Mouse (Mus musculus) testis, postnatal 14 days (tissue): Measurements from ENCODE around the gene Filip1.
"Not testable (repeated sequence)": the region's sequence is repeated elsewhere in the genome, so short reads cannot be mapped to it uniquely, and the experiment has no call there.

Source experiments
- DNase-seq: peaks from one replicate; pipeline ENCODE4 v3.0.0; 2021; ENCODE audit warnings: low spot score

Filip1 gene

DNA sequence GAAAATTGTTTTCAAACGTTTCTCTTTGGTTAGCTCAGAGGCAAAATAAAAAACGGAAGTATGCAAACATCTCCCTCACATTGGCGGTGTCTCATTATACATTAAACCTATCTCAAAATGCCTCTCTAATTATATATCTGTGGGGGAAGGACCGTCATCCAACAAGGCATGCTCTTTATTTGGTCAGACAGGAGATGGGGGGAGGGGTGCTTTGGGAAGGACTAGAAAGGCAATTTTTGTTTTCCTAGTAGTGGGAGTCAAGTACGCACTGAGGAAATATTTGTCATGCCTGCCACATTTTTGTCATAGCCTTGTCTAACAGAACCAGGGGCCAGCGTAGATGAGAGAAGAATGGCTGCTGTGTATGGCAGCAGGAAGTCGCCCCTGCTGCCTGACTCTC is at the start of gene Filip1:
Gene Filip1 (minus strand): TSS at position 101 of the 400 bp plus-strand sequence.
- DNase-seq = no peak

DNA sequence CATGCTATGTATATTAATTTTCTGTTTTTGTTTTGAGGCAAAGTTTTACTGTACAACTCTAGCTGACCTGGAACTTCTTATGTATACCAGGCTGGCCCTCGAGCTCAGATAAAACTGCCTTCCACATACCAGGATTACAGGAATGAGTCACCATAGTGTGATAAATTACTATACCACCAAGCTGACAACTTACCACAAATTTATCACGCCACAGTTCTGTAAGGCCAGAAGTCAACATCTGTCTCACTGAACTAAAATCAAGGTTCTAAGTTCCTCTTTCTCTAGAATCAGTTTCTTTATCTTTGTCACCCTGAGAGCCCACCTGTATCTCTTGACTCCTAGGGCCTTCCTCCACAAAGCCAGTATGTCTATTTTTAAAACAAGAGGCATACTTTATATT is 45.0 kb upstream of the Filip1 start:
- no peak for DNase-seq

DNA sequence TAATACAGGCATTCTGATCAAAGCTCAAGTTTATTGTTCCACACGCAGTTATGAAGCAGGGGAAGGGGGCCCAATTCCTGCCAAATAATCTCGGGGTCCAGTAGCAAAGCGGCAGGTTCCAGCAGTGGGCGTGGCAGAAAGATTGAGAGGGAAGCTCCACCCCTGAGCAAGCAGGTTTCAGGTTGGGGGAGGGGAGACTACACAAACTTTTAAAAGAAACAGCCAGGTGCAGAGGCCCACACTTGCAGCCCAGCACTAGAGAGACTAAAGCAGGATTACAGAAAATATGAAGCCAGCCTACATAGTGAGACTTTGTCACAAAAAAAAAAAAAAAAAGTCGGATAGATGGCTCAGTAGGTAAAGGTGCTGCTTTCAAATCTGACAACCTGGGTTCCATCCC is 40.3 kb upstream of the Filip1 start:
- no peak for DNase-seq

DNA sequence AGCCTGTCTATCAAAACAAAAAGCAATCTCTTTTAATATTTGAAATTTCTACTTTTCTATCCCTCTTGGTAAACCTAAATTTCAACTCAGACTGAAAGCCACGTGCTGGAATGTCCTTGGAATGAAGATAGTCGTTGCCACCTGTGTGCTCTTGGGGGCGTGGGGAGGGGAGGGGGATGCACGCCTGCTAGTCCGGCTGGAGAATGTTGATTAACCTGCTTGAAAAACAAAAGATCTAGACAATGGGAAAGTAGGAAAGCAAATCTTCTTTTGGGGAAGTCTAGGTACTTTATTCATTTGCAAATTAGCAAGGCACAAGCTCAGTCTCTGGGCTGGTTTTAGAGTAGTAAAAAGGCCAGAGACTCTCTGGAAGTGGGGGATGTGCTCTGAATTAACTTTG is 36.6 kb upstream of the Filip1 start:
- DNase-seq = not testable (repeated sequence)

DNA sequence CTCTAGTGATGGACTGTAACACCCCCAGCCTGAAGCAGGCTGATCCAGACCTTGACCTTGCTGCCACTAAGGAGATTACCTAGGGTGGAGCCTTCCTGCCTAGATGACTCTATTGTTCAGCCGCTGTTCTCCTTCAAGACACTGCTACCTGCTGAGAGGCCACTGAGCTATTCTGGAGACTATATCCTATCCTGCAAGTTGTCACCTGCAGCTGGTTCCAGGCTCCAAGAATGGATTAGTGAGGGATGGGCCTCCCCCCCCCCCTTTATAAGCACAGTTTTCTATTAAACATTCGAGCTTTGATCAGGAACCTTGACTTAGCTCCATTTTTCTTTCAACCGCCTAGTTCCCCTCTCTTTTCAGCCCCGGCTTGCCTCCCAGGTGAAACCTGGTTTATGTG is 31.6 kb upstream of the Filip1 start:
- DNase-seq = not testable (repeated sequence)

DNA sequence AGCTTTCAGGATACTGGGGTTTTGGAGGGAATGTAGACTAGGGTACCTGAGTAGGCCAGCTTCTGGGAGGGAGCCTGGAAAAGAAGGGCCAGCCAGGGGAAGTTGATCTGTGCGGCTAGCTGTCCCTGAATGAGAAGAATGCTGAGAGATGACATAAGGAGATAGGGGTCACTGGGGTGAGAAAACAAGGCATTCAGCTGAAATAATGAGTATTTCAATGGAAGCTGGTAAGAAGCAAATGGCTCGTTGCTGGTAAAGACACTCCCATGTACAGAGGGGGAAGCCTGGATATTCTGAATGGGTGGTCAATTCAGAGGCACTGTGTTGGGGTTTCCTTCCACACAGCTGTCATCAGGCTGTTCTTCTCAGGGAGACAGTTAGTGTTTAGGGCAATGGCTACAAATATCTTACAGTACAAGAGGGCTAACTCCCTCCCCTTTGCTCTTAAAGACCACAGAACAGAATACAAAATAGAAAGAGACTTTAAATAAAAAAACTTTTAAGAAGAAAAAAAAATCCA is 26.7 kb upstream of the Filip1 start:
- no peak for DNase-seq

DNA sequence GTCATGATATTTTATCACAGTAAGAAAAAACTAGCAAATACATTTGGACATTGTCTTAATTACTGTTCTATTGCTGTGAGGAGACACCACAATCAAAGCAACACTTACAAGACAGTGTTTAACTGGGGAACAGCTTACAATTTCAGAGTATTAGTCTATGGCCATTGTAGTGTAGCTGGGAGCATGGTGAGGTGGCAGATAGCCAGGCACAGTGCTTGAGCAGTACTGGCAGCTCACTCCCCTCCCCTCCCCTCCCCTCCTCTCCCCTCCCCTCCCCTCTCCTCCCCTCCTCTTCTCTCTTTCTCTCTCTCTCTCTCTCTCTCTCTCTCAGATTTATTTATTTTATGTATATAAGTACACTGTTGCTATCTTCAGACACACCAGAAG is 25.3 kb upstream of the Filip1 start:
- DNase-seq = no peak

DNA sequence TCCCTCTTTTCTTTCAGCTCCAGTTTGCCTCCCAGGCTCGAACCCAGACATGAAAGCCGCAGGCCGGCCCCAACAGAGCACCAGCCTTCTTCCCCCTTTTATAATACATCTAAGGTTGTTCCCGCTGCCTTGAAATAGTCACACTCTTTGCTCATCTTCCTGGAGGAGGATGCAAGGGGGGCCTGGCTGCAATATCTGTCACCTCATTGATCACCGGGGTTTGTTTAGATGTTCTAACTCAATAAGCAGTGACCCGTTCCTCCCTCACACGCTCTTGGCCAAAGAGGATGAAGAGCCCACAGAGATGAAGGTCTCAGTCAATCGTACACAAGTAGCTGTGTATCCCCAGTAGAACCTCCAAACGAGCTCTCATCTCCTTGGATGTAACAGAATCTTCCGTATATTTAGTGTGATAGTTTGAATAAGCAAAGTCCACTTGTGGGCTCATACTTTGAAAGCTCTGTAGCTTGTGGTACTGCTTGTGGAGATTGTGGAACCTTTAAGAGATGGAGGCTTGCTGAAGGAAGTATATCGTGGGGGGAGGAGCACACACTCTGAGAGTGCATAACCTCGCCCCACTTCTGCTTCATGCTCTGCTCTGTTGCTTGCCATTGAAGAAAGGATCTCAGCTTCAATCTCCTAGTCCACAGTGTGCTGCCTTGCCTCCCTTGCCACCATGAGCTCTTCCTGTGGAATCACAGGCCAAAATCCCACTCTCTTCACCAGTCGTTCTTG is 24.8 kb upstream of the Filip1 start:
- DNase-seq = no peak

DNA sequence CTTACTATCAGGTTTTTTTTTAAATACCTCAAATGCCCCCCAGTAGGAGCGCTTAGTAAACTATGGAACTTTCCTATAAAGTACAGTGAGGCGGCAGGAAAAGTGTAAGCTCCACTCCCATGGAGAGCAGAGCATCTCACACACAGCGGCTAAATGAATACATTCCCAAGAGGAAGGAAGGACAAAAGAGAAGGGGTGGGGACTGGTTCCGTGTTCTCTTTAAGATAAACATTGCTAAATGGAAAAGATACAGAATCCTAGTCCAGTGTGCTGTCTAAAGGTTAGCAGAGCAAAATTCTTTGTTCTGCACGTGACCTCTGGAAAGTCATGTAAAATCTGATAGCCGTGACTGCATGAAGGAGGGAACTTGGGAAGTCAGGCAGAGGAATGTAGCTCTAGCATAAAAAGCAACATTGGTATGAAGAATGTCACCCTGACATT is 13.9 kb upstream of the Filip1 start:
- DNase-seq = no peak

DNA sequence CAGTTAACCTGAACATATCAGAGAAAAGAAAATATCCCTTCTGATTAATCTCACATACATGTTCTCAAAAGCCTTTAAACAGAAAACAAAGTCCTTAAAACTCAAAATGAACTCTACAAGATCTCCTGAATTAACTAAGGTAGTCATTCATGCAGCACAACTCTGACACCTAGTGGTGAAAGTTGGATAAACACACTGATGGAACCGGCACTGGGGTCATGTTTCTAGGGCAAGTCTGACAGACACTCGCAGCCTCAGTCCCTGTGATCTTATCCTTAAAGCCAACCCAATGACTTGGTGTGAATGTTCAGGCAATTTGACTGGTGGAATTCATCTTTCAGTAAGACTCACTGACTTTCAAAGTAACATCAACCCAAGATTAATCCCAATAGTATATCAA is 13.4 kb upstream of the Filip1 start:
- DNase-seq = peak; percentile 23

DNA sequence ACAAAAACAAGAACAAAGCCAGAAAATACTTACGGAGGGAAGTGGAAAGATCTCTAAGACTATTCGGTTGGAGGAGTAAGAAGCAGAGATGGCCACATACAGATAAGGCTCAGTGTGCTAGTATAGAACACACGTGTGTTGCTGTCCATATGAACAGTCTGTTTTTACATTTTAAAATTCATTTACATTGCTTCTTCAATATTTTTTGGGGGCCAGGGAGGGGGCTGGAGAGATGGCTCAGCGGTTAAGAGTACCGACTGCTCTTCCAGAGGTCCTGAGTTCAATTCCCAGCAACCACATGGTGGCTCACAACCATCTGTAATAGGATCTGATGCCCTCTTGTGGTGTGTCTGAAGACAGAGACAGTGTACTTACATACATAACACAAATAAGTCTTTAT is 12.7 kb upstream of the Filip1 start:
- DNase-seq = not testable (repeated sequence)

DNA sequence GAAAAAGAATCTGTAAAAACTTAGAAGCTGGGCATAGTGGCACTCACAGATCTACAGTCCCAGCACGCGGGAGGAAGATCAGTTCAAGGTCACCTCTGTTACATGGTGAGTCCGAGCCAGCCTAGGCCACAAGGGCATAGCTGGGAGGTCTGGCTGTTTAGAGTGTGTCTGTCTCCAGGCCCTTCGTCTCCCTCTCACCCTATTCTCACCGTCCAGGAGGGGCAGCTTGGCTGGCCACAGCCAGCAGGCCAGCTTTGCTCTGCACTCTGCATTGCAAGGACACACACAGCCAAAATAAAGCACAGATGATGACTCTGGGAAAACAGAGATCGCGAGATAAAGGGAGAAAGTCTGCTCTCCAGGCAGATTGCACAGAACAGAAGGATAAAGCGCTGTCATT is 10.2 kb upstream of the Filip1 start:
- DNase-seq = peak; percentile 24

DNA sequence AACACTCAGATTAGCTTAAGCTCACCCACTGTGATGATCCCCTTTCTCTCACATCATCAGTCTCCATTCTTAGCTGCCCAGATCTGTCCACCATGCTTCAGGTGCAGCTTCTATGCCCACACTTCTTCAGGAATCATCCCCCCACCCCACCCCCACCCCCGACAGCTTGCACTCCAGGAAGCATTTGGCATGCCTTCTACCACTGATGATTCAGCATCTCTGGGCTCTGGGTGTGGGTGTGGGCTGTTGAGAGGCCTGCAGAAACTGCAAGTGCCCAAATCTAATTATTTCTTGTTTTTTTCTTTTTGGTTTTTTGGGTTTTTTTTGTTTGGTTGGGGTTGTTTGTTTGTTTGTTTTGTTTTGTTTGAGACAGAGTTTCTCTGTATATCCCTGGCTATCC is 9.0 kb upstream of the Filip1 start:
- no peak for DNase-seq

DNA sequence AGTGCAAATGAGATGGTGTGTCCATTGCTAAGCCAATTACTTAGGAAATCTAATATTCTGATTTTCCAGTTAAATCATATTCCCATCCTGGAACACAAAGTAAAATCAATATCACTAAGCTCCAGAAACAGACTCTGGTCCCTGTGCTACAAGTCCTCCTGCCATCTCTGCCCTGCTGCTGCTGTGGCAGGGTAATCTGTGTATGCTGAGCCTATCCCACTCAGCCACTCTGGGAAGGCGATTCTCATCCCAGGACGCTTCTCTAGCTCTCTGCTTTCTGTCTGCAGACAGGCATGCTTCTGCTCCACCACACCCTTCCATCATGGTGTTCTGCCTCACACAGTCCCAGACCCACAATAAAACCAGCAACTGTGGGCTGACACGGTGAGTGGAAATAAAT is 7.8 kb upstream of the Filip1 start:
- DNase-seq = no peak

DNA sequence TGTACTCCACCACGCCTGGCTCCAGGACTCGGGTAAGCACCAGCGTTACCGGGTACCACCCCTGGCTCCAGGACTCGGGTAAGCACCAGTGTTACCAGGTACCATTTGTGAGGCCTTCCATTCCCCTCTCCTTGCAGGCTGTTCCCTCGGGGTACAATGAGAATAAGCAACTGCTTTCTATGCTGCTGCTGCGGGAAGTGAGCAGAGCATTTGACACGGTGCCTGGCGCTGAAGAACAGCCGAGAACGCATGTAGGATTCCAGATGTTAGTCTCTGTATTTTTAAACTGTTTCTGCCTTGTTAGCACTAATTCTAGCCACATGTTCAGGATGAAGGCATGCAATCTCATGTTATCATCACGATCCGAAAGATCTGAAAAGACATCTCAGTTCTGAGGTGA is 635 bp downstream of the Filip1 start:
- no peak for DNase-seq

DNA sequence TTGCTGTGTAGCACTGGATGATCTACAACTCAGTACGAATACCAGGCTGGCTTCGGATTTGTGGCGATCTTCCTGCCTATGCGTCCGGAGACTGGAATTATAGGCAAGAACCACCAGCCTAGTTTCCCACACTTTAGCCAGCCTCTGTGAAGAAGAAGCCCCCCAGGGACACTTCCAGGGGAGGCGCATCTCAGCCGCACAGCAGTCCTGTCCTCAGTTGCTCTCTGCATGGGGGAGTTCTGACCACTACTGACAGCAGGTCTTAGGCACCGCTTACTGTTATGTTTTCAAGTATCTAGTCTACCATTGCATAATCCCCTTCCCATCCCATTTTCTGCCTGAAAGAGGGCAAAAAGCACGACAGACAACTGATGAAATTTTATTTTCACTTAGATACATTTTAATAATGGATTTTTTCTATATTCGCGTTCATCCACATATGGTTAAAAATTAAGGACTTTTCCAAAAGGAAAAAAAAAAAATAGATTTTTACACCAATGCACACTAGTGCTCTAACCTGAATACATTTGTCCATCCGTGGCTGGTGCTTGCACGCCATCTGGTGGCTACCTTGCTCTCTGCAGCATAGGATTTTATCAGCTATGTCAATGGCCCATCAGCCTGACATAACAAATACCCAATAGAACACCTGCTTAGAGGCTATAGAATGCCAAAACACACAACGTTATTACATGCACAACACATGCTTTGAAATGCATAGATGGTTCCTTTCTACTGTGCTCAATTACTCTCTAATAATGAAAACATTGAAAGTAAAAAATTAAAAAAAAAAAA is 10.1 kb downstream of the Filip1 start:
- DNase-seq = peak; percentile 44

DNA sequence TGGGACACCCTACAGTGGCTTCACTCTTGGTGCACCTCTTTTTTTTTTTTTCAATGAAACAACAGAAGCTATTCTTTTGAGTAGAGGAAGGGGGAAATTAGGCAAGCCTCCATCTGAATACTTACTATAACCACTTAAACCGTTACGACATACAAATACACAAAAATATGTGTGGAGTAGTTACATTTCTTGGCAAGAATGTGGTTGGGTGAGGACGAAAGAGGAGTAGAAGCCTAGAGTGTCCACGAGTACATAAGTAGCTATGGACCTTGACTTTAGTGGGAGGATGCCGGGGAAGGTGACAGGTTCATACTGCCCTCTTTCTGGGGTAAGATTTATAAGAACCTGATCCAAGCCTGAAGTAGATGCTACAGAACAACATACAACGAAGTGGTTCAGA is 15.4 kb downstream of the Filip1 start:
- no peak for DNase-seq

DNA sequence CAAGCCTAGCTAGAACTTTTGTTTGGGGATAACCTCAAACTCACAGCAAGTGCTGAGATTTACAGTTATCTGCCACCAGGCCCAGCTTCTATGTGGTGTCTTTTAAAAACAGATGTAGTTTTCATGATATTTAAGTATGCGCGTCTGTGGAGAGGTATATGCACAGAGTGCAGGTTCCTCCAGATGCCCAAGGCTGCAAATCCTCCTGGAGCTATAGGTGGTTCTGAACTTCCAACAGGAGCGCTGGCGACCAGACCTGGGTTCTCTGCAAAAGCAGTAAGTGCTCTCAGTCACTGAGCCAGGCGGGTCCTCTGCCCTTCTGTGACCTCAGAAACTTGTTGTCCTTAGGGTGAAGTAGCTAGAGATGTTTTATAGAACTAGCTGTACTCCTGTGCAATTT is 18.4 kb downstream of the Filip1 start:
- DNase-seq = no peak

DNA sequence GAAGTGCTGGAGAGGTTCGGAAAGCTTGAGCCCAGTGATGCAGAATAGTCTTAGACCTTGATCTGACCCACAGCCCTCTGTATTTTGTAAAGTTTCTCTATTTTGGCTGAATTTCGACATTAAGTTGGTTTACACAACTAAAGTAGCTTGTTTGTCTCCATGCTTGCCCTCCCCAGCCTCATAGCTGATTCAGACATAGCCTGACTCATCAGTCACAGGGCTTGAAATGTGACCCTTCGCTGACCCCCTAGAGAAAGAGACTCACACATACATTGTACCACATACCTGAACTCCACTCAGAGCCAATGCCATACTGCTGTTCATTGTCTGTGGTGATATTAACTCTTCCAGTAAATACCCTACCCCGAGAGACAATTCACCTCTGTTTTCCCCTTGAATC is 19.6 kb downstream of the Filip1 start:
- no peak for DNase-seq

DNA sequence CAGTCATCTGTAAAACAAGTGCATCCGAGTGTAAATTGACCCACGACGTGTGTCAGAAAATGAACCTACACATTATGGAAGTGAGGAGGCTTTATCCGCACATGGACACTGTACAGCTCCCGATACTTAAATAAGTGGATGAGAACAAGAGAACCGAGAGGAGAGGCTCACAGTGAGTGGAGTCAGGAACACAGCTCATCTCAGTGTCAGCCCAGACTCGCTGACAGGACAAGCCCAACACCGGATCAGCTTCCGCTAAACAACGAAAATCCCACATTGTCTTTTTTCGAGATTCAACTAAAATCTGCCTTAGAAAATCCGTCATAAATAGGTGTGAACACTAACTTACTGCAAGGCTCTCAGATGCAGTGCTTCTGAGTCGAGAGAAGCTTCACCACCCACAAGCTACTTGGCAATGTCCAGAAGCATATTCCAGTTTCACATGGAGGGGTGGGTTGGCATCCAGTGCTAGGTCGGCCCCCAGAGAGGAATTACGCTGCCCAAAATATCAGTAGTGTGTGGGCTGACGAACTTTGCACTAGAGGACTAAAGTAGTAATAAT is 22.1 kb downstream of the Filip1 start:
- DNase-seq = no peak

DNA sequence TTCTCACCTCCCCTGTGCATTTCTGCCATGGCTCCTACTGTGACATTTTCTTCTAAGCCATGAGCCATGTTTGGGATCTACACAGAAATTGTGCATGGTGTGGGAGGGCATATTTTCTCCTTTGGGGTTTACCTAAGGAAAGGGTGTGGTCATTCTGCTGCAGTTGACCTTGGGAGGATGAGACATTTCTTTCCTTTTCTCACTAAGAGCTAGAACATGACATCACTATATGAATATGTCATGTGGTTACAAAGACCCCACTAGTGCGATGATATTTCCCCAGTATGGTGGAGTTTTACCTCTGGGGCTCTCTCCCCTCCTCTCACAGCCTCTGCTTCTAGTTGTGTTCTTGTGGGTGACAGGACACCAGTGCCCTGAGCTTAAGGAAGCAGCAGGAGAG is 22.9 kb downstream of the Filip1 start:
- no peak for DNase-seq

DNA sequence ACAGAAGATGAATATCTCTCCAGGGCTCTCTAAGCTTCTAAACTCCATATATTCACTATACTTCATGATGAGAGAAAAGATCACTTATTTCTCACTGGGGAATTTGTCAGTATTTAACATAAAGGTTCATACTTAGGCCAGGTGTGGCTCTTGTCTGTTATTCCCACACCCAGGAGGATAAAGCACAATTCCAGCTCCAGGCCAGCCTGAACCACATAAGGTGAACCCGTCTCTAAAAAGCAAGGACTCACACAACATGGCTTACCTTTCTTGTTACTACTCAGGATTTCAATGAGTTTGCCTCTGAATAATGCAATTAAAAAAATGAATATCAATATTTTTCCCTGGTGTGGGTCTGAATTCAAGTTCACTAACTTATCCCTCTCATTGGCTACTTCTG is 23.6 kb downstream of the Filip1 start:
- DNase-seq = no peak

DNA sequence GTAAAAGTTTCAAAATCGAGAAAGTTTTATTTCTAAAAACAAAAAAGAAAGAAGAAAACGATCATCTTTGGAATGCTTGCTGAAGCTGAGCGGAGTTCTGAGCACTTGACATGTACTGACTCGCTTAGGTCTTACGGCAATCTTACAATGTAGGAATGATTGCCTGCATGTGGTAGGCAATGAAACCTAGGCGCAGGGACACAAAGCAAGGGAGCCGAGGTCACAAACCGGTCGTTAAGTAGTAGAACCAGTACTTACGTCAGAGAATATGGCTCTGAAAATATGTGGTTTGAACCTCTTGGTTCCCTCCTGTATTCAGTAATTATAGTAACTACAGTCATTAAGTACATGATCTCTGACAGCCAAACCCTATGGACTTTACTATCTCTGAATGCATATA is 29.4 kb downstream of the Filip1 start:
- no peak for DNase-seq
